Mouse (Mus musculus) stomach, adult 2 months (tissue): ENCODE measurements around the gene Gm20489. TPM values are rescaled to one million over a fixed set of nuclear protein-coding genes. Genes with fewer than 3 reads are reported as not detected.

Experiments
- polyA plus RNA-seq: library from polyadenylated mRNA; depleted of rRNA; stranded (reverse); fragments of >200 nt; gene quantifications from 2 replicates; pipeline ENCODE4 v1.2.3, GENCODE M21; 2012; rRNA removed

The Gm20489 gene
- not detected in 2 replicates for polyA plus RNA-seq

GRCm38 (mm10) chrX:101268755-101269124 lies at the start of gene Gm20489:
TSS of gene Gm20489 (minus strand) at chrX:101269023.

GRCm38 (mm10) chrX:101299055-101299454 lies 30.2 kb upstream of the Gm20489 start, which contains the start of gene Nlgn3:
TSS of gene Nlgn3 (plus strand) at chrX:101299168.

GRCm38 (mm10) chrX:101273875-101274738 lies 5.3 kb upstream of the Gm20489 start, which contains the start of gene Med12:
TSS of gene Med12 (plus strand) at chrX:101274030.

GRCm38 (mm10) chrX:101268025-101268754 lies 633 bp downstream of the Gm20489 start, which contains the start of gene Il2rg:
TSS of gene Il2rg (minus strand) at chrX:101268255.

GRCm38 (mm10) chrX:101263892-101264291 lies 4.9 kb downstream of the Gm20489 start, which contains the start of gene Gm614:
TSS of gene Gm614 (minus strand) at chrX:101263992.

GRCm38 (mm10) chrX:101253952-101254729 lies 14.7 kb downstream of the Gm20489 start, which contains the start of gene Foxo4:
TSS of gene Foxo4 (plus strand) at chrX:101254528.

GRCm38 (mm10) chrX:101221834-101222795 lies 46.7 kb downstream of the Gm20489 start, which contains the start of gene Snx12:
TSS of gene Snx12 (minus strand) at chrX:101222563.

Other genes with a start within 250 kb of the Gm20489 start
- gene Tex11, start 209.4 kb downstream of the Gm20489 start, polyA plus RNA-seq, result not detected in 2 replicates
- 0.15 and 0.19 TPM in 2 replicates for gene Slc7a3, start 183.0 kb downstream of the Gm20489 start, polyA plus RNA-seq
- gene Snx12, start 46.5 kb downstream of the Gm20489 start, polyA plus RNA-seq, result 8.0 and 9.5 TPM in 2 replicates
- gene Foxo4, start 14.5 kb downstream of the Gm20489 start, polyA plus RNA-seq, result 18.8 and 20.8 TPM in 2 replicates
- not detected in 2 replicates for gene Gm614, start 5.0 kb downstream of the Gm20489 start, polyA plus RNA-seq
- gene Il2rg, start 768 bp downstream of the Gm20489 start, polyA plus RNA-seq, result 1.7 and 2.7 TPM in 2 replicates
- 97.4 and 143 TPM in 2 replicates for gene Med12, start 5.0 kb upstream of the Gm20489 start, polyA plus RNA-seq
- 0.04 and 0.11 TPM in 2 replicates for gene Nlgn3, start 30.1 kb upstream of the Gm20489 start, polyA plus RNA-seq
- gene Gjb1, start 107.4 kb upstream of the Gm20489 start, polyA plus RNA-seq, result 193 and 219 TPM in 2 replicates
- 7.0 TPM in 2 replicates for gene Zmym3, start 151.8 kb upstream of the Gm20489 start, polyA plus RNA-seq
- gene Nono, start 160.3 kb upstream of the Gm20489 start, polyA plus RNA-seq, result 15.4 and 23.1 TPM in 2 replicates
- 0.92 and 2.8 TPM in 2 replicates for gene Itgb1bp2, start 180.1 kb upstream of the Gm20489 start, polyA plus RNA-seq